Mouse (Mus musculus): ENCODE measurements at regions not wholly inside any gene's neighbourhood (a gene's known extent, or its start where the extent isn't known, plus 50 kb on each side); places are given as distances from the start of the nearest gene placed in this dataset.

DNA sequence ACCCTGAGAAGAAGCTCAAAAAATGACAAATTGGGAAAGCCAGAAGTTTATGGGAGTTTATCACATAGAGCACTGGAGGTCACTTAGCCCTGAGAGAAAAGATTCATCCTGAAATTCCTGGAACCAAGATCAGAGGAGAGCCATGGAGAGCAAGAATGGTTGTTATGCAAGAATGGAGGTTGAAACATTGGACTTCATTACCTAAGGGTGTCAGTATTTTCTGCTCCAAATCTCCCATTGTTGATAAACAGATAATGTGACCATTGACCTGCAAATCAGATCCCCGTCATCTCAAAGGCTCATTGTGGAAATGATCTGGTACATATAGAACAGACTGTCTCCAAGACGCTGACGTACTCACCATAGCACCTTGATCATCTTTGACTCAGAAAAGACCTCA is 1477.6 kb upstream of the Slc10a2 start:
- DNase-seq, result no peak

- DNase-seq, result no peak
These were observed 1472.9 kb upstream of the Slc10a2 start for GRCm38 (mm10) chr8:6577868-6578634.

- DNase-seq, result no peak
These were observed 1470.1 kb upstream of the Slc10a2 start for GRCm38 (mm10) chr8:6575241-6575640.

GRCm38 (mm10) chr8:6573492-6573891 is 1468.3 kb upstream of the Slc10a2 start:
- no peak for DNase-seq

DNA sequence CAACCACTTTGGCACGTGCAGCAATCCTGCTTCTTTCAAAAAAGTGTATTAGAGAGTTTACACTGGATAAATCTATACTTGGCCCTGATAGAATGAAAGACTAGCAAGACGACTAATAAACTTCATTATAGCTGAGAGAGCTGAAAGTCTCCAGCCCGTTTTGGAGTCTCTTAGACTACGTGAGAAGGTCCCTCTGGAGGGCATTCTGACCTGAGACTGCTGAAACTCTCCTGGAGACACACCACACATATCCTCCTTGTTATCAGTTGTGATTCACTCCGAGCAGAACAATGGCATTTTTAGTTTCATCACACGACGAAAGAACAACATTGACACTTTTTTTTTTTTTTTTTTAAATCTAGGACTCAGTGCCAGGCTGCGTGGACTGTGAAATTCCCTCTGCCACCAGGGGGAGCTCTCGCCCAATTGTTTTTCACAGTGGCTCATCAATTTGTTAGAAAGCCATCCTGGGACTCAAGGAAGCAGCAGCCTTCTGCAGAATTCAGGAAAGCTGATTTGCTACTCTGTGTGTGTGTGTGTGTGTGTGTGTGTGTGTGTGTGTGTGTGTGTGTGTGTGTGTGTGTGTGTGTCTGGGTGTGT is 1467.0 kb upstream of the Slc10a2 start:
- peak; percentile 83 for DNase-seq

DNA sequence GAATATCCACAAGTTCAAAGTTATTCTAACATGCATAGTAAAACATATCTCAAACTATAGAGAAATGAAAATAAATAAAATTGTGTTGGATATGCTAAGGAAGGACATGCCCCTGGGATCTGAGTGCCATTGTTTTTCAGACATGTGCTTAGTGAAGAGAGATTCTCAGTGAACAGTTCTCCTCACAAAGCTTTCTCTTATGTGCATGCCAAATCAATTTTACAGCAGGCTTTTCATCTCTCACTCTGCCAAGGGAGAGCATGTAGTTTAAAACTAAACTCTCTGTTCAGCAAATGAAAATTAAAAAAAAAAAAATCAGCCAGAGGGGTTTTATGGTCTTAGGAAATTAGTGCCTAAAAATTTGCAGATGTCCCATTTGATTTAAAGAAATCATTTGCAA is 1445.8 kb upstream of the Slc10a2 start:
- no peak for DNase-seq

GRCm38 (mm10) chr8:6527171-6527570 is 1422.0 kb upstream of the Slc10a2 start:
- DNase-seq, result no peak

- no peak for DNase-seq
These were observed 1410.9 kb upstream of the Slc10a2 start for GRCm38 (mm10) chr8:6515882-6516682.

GRCm38 (mm10) chr8:6492453-6492852 is 1387.3 kb upstream of the Slc10a2 start:
- no peak for DNase-seq

DNA sequence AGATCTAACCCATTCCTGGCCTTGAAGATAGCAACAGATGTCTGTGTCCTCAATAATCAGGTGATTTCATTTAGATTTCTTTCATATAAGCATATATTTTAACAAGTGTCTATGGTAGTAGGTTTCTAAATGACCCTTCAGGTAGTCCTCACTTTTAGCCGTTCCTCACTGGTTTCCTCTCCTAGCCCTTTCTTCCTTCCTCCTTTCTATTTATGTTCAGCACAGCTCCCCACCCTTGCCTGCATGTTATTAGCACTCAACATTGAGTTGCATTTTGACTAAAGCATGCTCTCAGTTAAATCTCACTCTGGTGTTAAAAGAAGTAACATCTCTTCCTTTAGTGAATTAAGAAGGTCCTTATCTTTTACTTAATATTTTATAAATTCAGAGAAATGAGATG is 1376.8 kb upstream of the Slc10a2 start:
- no peak for DNase-seq

DNA sequence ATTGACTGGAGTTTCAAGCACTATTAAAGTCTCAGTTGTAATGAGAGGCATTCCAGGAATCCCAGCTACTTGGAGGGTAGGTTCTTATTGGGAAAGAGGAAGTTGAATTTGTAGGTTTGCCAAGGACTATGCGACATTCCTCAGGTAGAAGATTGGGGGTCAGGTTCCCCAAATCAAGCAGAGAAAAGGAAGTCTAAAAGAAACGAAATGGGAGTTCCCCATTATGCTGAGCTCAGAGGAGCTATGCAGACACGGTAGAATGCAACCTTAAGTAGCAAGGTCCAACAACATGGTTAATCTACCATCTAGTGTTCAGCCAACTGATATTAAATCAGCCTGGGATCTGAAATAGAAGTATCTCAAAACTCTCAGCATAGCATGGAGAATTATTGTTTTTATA is 1365.9 kb upstream of the Slc10a2 start:
- DNase-seq, result no peak

DNA sequence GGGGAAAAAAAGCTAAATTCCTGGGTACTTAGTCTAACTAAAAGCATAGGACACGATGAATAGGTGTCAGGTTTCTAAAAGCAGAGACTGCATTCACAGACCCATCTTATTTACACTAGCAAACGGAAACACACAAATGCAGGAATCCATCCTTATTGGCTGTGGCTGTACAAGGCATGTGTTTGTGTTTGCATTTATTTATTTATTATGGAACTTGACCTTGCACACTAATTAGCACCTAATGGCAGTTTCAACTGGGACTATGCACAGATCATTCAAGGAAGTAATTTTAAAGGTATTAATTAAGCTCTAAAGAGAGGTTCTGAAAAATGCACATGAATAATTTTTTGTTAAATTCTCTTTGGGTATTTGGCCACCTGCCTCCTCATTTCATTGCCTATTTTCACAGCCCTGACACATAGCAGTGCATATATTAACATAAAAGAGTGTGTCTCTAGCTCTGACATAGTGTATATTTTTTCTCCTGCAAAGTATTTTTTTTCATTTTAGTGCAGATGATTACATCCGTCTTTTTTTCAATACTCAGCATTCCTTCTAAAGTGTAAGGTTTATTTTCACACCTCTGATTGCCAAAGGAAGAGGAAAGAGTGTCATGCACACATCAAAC is 1351.5 kb upstream of the Slc10a2 start:
- DNase-seq, result no peak

DNA sequence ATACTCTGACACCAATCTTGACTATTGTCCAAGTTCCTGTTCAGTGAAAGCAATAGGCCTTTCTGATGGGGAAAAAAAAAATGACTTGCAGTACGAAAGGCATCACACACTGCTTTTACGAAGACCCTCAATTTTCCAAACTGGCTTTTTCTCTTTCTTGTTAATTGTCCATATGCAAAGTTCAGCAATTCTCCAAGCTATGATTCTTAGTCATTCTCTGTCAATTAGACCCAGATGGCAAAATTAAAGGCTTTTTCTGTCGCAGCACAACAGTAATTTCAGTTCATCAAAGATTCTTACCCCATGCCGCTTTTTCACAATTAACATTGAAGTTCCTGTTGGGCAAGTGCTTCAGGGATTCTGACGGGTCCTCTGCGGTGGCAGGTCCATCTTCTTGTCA is 1343.2 kb upstream of the Slc10a2 start:
- DNase-seq, result no peak

DNA sequence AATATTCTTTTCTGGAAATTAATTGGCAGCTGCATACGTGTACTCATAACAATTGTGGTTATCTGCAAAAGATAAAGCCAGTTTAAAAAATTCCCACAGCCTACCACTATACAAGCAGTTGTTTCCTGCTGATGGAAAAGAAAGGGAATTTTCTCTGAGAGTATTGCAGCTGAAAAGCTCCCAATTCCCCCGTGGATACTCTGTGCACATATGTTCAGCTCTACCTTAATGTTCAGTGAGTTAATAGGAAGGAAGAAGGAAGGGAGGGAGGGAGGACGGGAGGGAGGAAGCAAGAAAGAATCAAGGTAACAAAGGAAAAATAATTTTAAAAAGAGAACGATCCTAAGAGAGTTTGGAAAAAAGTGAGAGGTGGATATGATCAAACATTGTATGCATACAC is 1333.9 kb upstream of the Slc10a2 start:
- DNase-seq, result no peak
